Mouse (Mus musculus) G1E (cell line): Measurements from ENCODE around the gene Pdpr. TPM values are rescaled to one million over a fixed set of nuclear protein-coding genes. Genes with fewer than 3 reads are reported as not detected.
"Not testable (repeated sequence)": the region's sequence is repeated elsewhere in the genome, so short reads cannot be mapped to it uniquely, and the experiment has no call there.

Source experiments
- ATAC-seq: 2 replicates; pipeline ENCODE4 v1.8.0; 2016; ENCODE audit warnings: mild to moderate bottlenecking; ENCODE audit not compliant: insufficient number of reproducible peaks, poor library complexity, low FRiP score, severe bottlenecking; ENCODE audit errors: extremely low read depth
- DNase-seq: peaks from one replicate; pipeline ENCODE4 v3.0.0; 2012; ENCODE audit warnings: low spot score
- H3K27me3 ChIP-seq: 2 replicates; pipeline ENCODE4 v1.6.1; 2012; ENCODE audit warnings: mild to moderate bottlenecking, low read length, inconsistent platforms; ENCODE audit not compliant: insufficient read depth
- H3K36me3 ChIP-seq: replicated peaks from 2 replicates; pipeline ENCODE3; 2012; ENCODE audit warnings: mild to moderate bottlenecking, inconsistent platforms
- H3K4me1 ChIP-seq: 2 replicates; pipeline ENCODE4 v1.6.1; 2012; ENCODE audit warnings: low read depth, low read length, inconsistent platforms, mixed read lengths; ENCODE audit not compliant: insufficient read depth
- H3K4me3 ChIP-seq: 2 replicates; pipeline ENCODE4 v1.5.1; 2012; ENCODE audit warnings: low read depth, mild to moderate bottlenecking, inconsistent platforms, low read length, moderate library complexity, mixed read lengths
- H3K9me3 ChIP-seq: replicated peaks from 2 replicates; pipeline ENCODE4 v1.6.1; 2012; ENCODE audit warnings: inconsistent platforms
- CTCF ChIP-seq: IDR thresholded peaks from 2 replicates; pipeline ENCODE4 v1.5.1; 2012; ENCODE audit warnings: low read depth, low read length, inconsistent platforms, mixed read lengths
- GATA1 ChIP-seq: IDR thresholded peaks from 2 replicates; pipeline ENCODE4 v1.6.1; 2012; ENCODE audit warnings: borderline replicate concordance, low read length, inconsistent platforms, mixed read lengths
- GATA2 ChIP-seq: IDR thresholded peaks from 2 replicates; pipeline ENCODE4 v1.6.1; 2012; ENCODE audit warnings: low read depth, low read length, inconsistent platforms, borderline replicate concordance
- POLR2AphosphoS5 ChIP-seq: IDR thresholded peaks from 2 replicates; pipeline ENCODE4 v1.6.1; 2012; ENCODE audit warnings: low read depth, low read length, inconsistent platforms; ENCODE audit not compliant: insufficient replicate concordance
- TAL1 ChIP-seq: conservative IDR thresholded peaks from 2 replicates; pipeline ENCODE4 v1.6.1; 2012; ENCODE audit warnings: low read depth, low read length, inconsistent platforms, mixed read lengths
- polyA plus RNA-seq: library from polyadenylated mRNA; stranded (reverse); fragments of >175 nt; gene quantifications from 2 replicates; pipeline ENCODE4 v1.2.3, GENCODE M21; 2012
- total RNA-seq, 2 experiments: library from RNA; stranded (forward) in 1 of 2; stranded (reverse) in 1 of 2; fragments of 200-1000 nt in 1 of 2; fragments of >200 nt in 1 of 2; fragmentation: Nextera tagmentation in 1 of 2; gene quantifications; 2 replicates each; pipeline ENCODE4 v1.2.3; 2014 to 2017

The Pdpr gene
- total and polyA plus RNA-seq, 3 experiments = 9.5 to 19.4 (median 15.7) TPM

DNA sequence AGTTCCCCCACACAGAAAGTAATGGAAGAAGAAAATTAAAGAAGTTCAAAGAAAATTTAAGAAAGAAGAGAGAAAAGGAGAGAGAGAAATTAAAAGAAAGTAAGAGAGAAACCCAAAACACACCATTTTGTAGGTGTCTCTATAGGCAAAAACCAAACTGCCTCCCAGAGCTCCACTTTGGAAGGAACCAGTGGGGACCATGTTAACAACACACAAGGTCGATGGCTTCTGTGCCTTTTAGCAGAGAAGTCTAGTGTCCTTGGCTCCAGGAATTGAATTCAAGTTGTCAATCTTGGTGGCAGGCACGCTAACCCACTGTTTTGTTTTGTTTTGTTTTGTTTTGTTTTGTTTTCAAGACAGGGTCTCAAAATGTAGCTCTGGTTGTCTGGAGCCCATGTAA lies 31.5 kb upstream of the Pdpr start:
- Histone ChIP-seq H3K36me3 (peaks cover 16% of the 10 kb centered on the region), H3K4me3 (no peak overlapping the region), H3K9me3 (no peaks in the 10 kb centered on the region), H3K27me3 (peaks cover 38% of the 10 kb centered on the region), H3K4me1 (peaks cover 51% of the 10 kb centered on the region)
- no peak for ATAC-seq
- TF ChIP-seq GATA1 (no peak), GATA2 (no peak), POLR2AphosphoS5 (no peak), CTCF (no peak)
- DNase-seq = no peak

GRCm38 (mm10) chr8:111066308-111066707 lies 28.1 kb upstream of the Pdpr start:
- H3K4me3 ChIP-seq = no peak overlapping the region
- no peaks in the 10 kb centered on the region for H3K9me3 ChIP-seq
- no peak for TF ChIP-seq GATA2
- TF ChIP-seq GATA1 = no peak
- no peak for TF ChIP-seq CTCF
- TF ChIP-seq TAL1 = no peak
- no peak for TF ChIP-seq POLR2AphosphoS5
- ATAC-seq (no peak), DNase-seq (no peak)
- H3K4me1 ChIP-seq = peaks cover 38% of the 10 kb centered on the region
- no peaks in the 10 kb centered on the region for H3K36me3 ChIP-seq
- H3K27me3 ChIP-seq = peaks cover 40% of the 10 kb centered on the region

DNA sequence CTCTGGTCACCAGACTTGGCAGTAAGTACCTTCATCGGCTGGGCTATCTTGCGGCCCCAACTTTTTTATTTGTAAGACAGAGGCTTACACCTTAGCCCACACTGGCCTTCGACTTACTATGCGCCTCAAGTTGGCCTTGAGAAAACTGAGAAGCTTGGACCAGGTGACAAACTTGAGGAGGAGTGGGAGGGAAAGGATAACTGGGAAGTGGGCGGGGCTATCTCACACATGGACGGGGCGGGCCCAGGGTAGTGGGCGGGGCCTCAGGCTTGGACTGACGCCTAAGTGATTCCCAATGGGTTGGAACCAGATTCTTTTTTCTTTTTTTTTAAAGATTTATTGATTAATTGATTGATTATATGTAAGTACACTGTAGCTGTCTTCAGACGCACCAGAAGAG lies 27.0 kb upstream of the Pdpr start:
- peaks cover 32% of the 10 kb centered on the region for H3K4me1 ChIP-seq
- no peak for TF ChIP-seq GATA2
- TF ChIP-seq POLR2AphosphoS5 = no peak
- TF ChIP-seq GATA1 = no peak
- TF ChIP-seq TAL1 = no peak
- no peak for TF ChIP-seq CTCF
- ATAC-seq (no peak), DNase-seq (no peak)
- no peaks in the 10 kb centered on the region for H3K36me3 ChIP-seq
- H3K4me3 ChIP-seq = no peak overlapping the region
- H3K9me3 ChIP-seq = no peaks in the 10 kb centered on the region
- H3K27me3 ChIP-seq = peaks cover 43% of the 10 kb centered on the region

DNA sequence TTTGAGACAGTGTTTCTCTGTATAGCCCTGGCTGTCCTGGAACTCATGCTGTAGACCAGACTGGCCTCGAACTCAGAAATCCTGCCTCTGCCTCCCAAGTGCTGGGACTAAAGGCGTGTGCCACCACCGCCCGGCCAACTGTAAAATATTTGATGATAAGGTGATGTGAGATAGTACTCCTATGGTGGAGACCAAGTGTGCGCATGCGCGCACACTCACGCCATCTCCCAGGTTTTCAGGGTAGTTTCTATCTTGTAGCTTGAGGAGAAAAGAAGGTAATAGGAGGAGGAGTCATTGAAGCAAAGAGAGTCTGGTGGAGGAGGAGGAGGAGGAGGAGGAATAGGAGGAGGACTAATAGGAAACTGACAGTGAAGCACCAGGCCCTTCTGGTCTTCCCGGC lies 25.8 kb upstream of the Pdpr start:
- DNase-seq, H3K36me3 ChIP-seq, ATAC-seq, H3K4me3 ChIP-seq, H3K9me3 ChIP-seq: not testable (repeated sequence)
- Histone ChIP-seq H3K27me3 (peaks cover 50% of the 10 kb centered on the region), H3K4me1 (peaks cover 26% of the 10 kb centered on the region)

GRCm38 (mm10) chr8:111075926-111076325 lies 18.5 kb upstream of the Pdpr start:
- Histone ChIP-seq H3K4me1 (peaks cover 8% of the 10 kb centered on the region), H3K27me3 (peaks cover 65% of the 10 kb centered on the region), H3K36me3 (no peaks in the 10 kb centered on the region), H3K4me3 (no peak overlapping the region), H3K9me3 (peaks cover 7% of the 10 kb centered on the region)
- ATAC-seq (no peak), DNase-seq (no peak)
- TF ChIP-seq POLR2AphosphoS5 (no peak), TAL1 (no peak), CTCF (no peak), GATA2 (no peak), GATA1 (no peak)

GRCm38 (mm10) chr8:111079461-111079860 lies 15.0 kb upstream of the Pdpr start:
- DNase-seq (no peak), ATAC-seq (no peak)
- TF ChIP-seq GATA1 = no peak
- TF ChIP-seq GATA2 = no peak
- no peak for TF ChIP-seq CTCF
- TF ChIP-seq POLR2AphosphoS5 = no peak
- no peak for TF ChIP-seq TAL1
- Histone ChIP-seq H3K9me3 (no peaks in the 10 kb centered on the region), H3K4me3 (no peak overlapping the region), H3K27me3 (peaks cover 57% of the 10 kb centered on the region), H3K36me3 (no peaks in the 10 kb centered on the region), H3K4me1 (peaks cover 2% of the 10 kb centered on the region; the same call in 1 of the 2 replicates)

- TF ChIP-seq CTCF = no peak
- TF ChIP-seq GATA1 = no peak
- TF ChIP-seq POLR2AphosphoS5 = no peak
- TF ChIP-seq GATA2 = no peak
- no peak for TF ChIP-seq TAL1
- Histone ChIP-seq H3K27me3 (peaks cover 56% of the 10 kb centered on the region), H3K4me1 (peaks cover 2% of the 10 kb centered on the region; the same call in 1 of the 2 replicates), H3K4me3 (no peak overlapping the region), H3K36me3 (no peaks in the 10 kb centered on the region), H3K9me3 (no peaks in the 10 kb centered on the region)
- no peak for ATAC-seq
- no peak for DNase-seq
Measured at GRCm38 (mm10) chr8:111079861-111080271, 14.6 kb upstream of the Pdpr start.
